Mouse (Mus musculus): ENCODE measurements at regions not wholly inside any gene's neighbourhood (a gene's known extent, or its start where the extent isn't known, plus 50 kb on each side); places are given as distances from the start of the nearest gene placed in this dataset.

- Histone ChIP-seq H3K4me2 (replicated peaks) (no peak overlapping the region), H3K27ac (no peak overlapping the region), H3K4me1 (replicated peaks; ENCODE audit: control insufficient read depth, insufficient read depth, low read length) (no peaks in the 10 kb centered on the region), H3K27me3 (ENCODE audit: control insufficient read depth, insufficient read depth, low read length) (no peaks in the 10 kb centered on the region), H3K9ac (no peak overlapping the region), H3K9me3 (ENCODE audit: control insufficient read depth, low read length) (no peaks in the 10 kb centered on the region), H3K36me3 (replicated peaks; ENCODE audit: control insufficient read depth, insufficient read depth) (no peaks in the 10 kb centered on the region), H3K4me3 (replicated peaks; ENCODE audit: low read length) (no peak overlapping the region)
- no peak for DNase-seq (ENCODE audit: low spot score)
- no peak for ATAC-seq (ENCODE audit: low FRiP score)
- 86% methylated on average over 4 of the region's 4 CpGs for WGBS
Measured at GRCm38 (mm10) chr19:35890191-35890590, 167.1 kb downstream of the Htr7 start.

GRCm38 (mm10) chr19:35886270-35886669 is 171.0 kb downstream of the Htr7 start:
- DNase-seq (ENCODE audit: low spot score) (no peak), ATAC-seq (ENCODE audit: low FRiP score) (no peak)
- Histone ChIP-seq H3K4me1 (replicated peaks; ENCODE audit: control insufficient read depth, insufficient read depth, low read length) (no peaks in the 10 kb centered on the region), H3K4me2 (replicated peaks) (no peak overlapping the region), H3K9ac (no peak overlapping the region), H3K27me3 (ENCODE audit: control insufficient read depth, insufficient read depth, low read length) (no peaks in the 10 kb centered on the region), H3K4me3 (replicated peaks; ENCODE audit: low read length) (no peak overlapping the region), H3K36me3 (replicated peaks; ENCODE audit: control insufficient read depth, insufficient read depth) (no peaks in the 10 kb centered on the region), H3K9me3 (ENCODE audit: control insufficient read depth, low read length) (no peaks in the 10 kb centered on the region), H3K27ac (no peak overlapping the region)
- WGBS = 83% methylated on average over 5 of the region's 5 CpGs

- no peak overlapping the region for H3K9ac ChIP-seq
- no peak overlapping the region for H3K4me2 ChIP-seq (replicated peaks)
- no peaks in the 10 kb centered on the region for H3K27me3 ChIP-seq (ENCODE audit: control insufficient read depth, insufficient read depth, low read length)
- no peaks in the 10 kb centered on the region for H3K9me3 ChIP-seq (ENCODE audit: control insufficient read depth, low read length)
- no peak overlapping the region for H3K4me3 ChIP-seq (replicated peaks; ENCODE audit: low read length)
- WGBS = 93% methylated on average over 13 of the region's 13 CpGs
- no peak overlapping the region for H3K27ac ChIP-seq
- ATAC-seq (ENCODE audit: low FRiP score) (0 out of 2 replicates have a peak, but pooled peaks have one; percentile 17), DNase-seq (ENCODE audit: low spot score) (no peak)
- no peaks in the 10 kb centered on the region for H3K4me1 ChIP-seq (replicated peaks; ENCODE audit: control insufficient read depth, insufficient read depth, low read length)
- H3K36me3 ChIP-seq (replicated peaks; ENCODE audit: control insufficient read depth, insufficient read depth) = no peaks in the 10 kb centered on the region
Measured at GRCm38 (mm10) chr19:35881810-35882485, 175.4 kb downstream of the Htr7 start.

- ATAC-seq (ENCODE audit: low FRiP score) = no peak
Measured at GRCm38 (mm10) chr19:35875464-35875863, 181.8 kb downstream of the Htr7 start.

GRCm38 (mm10) chr19:35870720-35871119 is 186.6 kb downstream of the Htr7 start:
- Histone ChIP-seq H3K4me3 (replicated peaks; ENCODE audit: low read length) (no peak overlapping the region), H3K27me3 (ENCODE audit: control insufficient read depth, insufficient read depth, low read length) (no peaks in the 10 kb centered on the region), H3K27ac (no peak overlapping the region), H3K4me1 (replicated peaks; ENCODE audit: control insufficient read depth, insufficient read depth, low read length) (no peaks in the 10 kb centered on the region), H3K9ac (no peak overlapping the region), H3K9me3 (ENCODE audit: control insufficient read depth, low read length) (no peaks in the 10 kb centered on the region), H3K4me2 (replicated peaks) (no peak overlapping the region), H3K36me3 (replicated peaks; ENCODE audit: control insufficient read depth, insufficient read depth) (no peaks in the 10 kb centered on the region)
- DNase-seq (ENCODE audit: low spot score) (no peak), ATAC-seq (ENCODE audit: low FRiP score) (no peak)
- WGBS = 83% methylated on average over 4 of the region's 4 CpGs

More at GRCm38 (mm10) chr19:35875464-35875863, 181.8 kb downstream of the Htr7 start:
- Histone ChIP-seq H3K27me3 (ENCODE audit: control insufficient read depth, insufficient read depth, low read length) (no peaks in the 10 kb centered on the region), H3K9me3 (ENCODE audit: control insufficient read depth, low read length) (no peaks in the 10 kb centered on the region), H3K4me1 (replicated peaks; ENCODE audit: control insufficient read depth, insufficient read depth, low read length) (no peaks in the 10 kb centered on the region), H3K9ac (no peak overlapping the region), H3K4me3 (replicated peaks; ENCODE audit: low read length) (no peak overlapping the region), H3K27ac (no peak overlapping the region), H3K4me2 (replicated peaks) (no peak overlapping the region), H3K36me3 (replicated peaks; ENCODE audit: control insufficient read depth, insufficient read depth) (no peaks in the 10 kb centered on the region)
- WGBS = 76% methylated on average over 1 of the region's 1 CpGs
- DNase-seq (ENCODE audit: low spot score) = no peak

GRCm38 (mm10) chr19:35868543-35868942 is 188.8 kb downstream of the Htr7 start:
- H3K4me3 ChIP-seq (replicated peaks; ENCODE audit: low read length) = no peak overlapping the region
- 89% methylated on average over 3 of the region's 3 CpGs for WGBS
- H3K36me3 ChIP-seq (replicated peaks; ENCODE audit: control insufficient read depth, insufficient read depth) = no peaks in the 10 kb centered on the region

GRCm38 (mm10) chr19:35863049-35863448 is 194.3 kb downstream of the Htr7 start:
- 0 out of 2 replicates have a peak, but pooled peaks have one; percentile 51 for ATAC-seq (ENCODE audit: low FRiP score)
- Histone ChIP-seq H3K36me3 (replicated peaks; ENCODE audit: control insufficient read depth, insufficient read depth) (no peaks in the 10 kb centered on the region), H3K4me2 (replicated peaks) (no peak overlapping the region), H3K27ac (no peak overlapping the region), H3K4me3 (replicated peaks; ENCODE audit: low read length) (no peak overlapping the region), H3K9ac (no peak overlapping the region), H3K27me3 (ENCODE audit: control insufficient read depth, insufficient read depth, low read length) (no peaks in the 10 kb centered on the region), H3K4me1 (replicated peaks; ENCODE audit: control insufficient read depth, insufficient read depth, low read length) (no peaks in the 10 kb centered on the region), H3K9me3 (ENCODE audit: control insufficient read depth, low read length) (no peaks in the 10 kb centered on the region)
- DNase-seq (ENCODE audit: low spot score) = no peak
- WGBS = 85% methylated on average over 6 of the region's 6 CpGs

More at GRCm38 (mm10) chr19:35868543-35868942, 188.8 kb downstream of the Htr7 start:
- no peak overlapping the region for H3K27ac ChIP-seq
- H3K4me2 ChIP-seq (replicated peaks) = no peak overlapping the region
- ATAC-seq (ENCODE audit: low FRiP score) = no peak
- no peaks in the 10 kb centered on the region for H3K27me3 ChIP-seq (ENCODE audit: control insufficient read depth, insufficient read depth, low read length)
- no peak overlapping the region for H3K9ac ChIP-seq
- H3K4me1 ChIP-seq (replicated peaks; ENCODE audit: control insufficient read depth, insufficient read depth, low read length) = no peaks in the 10 kb centered on the region
- peak; percentile 8 for DNase-seq (ENCODE audit: low spot score)
- no peaks in the 10 kb centered on the region for H3K9me3 ChIP-seq (ENCODE audit: control insufficient read depth, low read length)

- DNase-seq (ENCODE audit: low spot score) (no peak), ATAC-seq (ENCODE audit: low FRiP score) (no peak)
- Histone ChIP-seq H3K4me3 (replicated peaks; ENCODE audit: low read length) (no peak overlapping the region), H3K27ac (no peak overlapping the region), H3K36me3 (replicated peaks; ENCODE audit: control insufficient read depth, insufficient read depth) (no peaks in the 10 kb centered on the region), H3K9ac (no peak overlapping the region), H3K27me3 (ENCODE audit: control insufficient read depth, insufficient read depth, low read length) (no peaks in the 10 kb centered on the region), H3K9me3 (ENCODE audit: control insufficient read depth, low read length) (no peaks in the 10 kb centered on the region), H3K4me2 (replicated peaks) (no peak overlapping the region), H3K4me1 (replicated peaks; ENCODE audit: control insufficient read depth, insufficient read depth, low read length) (no peaks in the 10 kb centered on the region)
- 45% methylated on average over 4 of the region's 4 CpGs for WGBS
Measured at GRCm38 (mm10) chr19:35861421-35861820, 195.9 kb downstream of the Htr7 start.

GRCm38 (mm10) chr19:35832992-35833391 is 224.3 kb downstream of the Htr7 start:
- Histone ChIP-seq H3K4me1 (replicated peaks; ENCODE audit: control insufficient read depth, insufficient read depth, low read length) (no peaks in the 10 kb centered on the region), H3K9me3 (ENCODE audit: control insufficient read depth, low read length) (no peaks in the 10 kb centered on the region), H3K4me3 (replicated peaks; ENCODE audit: low read length) (no peak overlapping the region), H3K27ac (no peak overlapping the region), H3K36me3 (replicated peaks; ENCODE audit: control insufficient read depth, insufficient read depth) (no peaks in the 10 kb centered on the region), H3K9ac (no peak overlapping the region), H3K4me2 (replicated peaks) (no peak overlapping the region), H3K27me3 (ENCODE audit: control insufficient read depth, insufficient read depth, low read length) (no peaks in the 10 kb centered on the region)
- WGBS = 18% methylated on average over 4 of the region's 4 CpGs
- ATAC-seq (ENCODE audit: low FRiP score) (peak; percentile 40; the same call in 1 of the 2 replicates), DNase-seq (ENCODE audit: low spot score) (peak; percentile 26)

GRCm38 (mm10) chr19:35826074-35826473 is 231.2 kb downstream of the Htr7 start:
- DNase-seq (ENCODE audit: low spot score) = no peak
- Histone ChIP-seq H3K27ac (no peak overlapping the region), H3K9me3 (ENCODE audit: control insufficient read depth, low read length) (no peaks in the 10 kb centered on the region), H3K4me3 (replicated peaks; ENCODE audit: low read length) (no peak overlapping the region), H3K27me3 (ENCODE audit: control insufficient read depth, insufficient read depth, low read length) (no peaks in the 10 kb centered on the region), H3K36me3 (replicated peaks; ENCODE audit: control insufficient read depth, insufficient read depth) (no peaks in the 10 kb centered on the region), H3K9ac (no peak overlapping the region), H3K4me1 (replicated peaks; ENCODE audit: control insufficient read depth, insufficient read depth, low read length) (no peaks in the 10 kb centered on the region), H3K4me2 (replicated peaks) (no peak overlapping the region)
- WGBS = 31% methylated on average over 2 of the region's 2 CpGs
- no peak for ATAC-seq (ENCODE audit: low FRiP score)

All from hindbrain, embryonic 14.5 days (tissue).